ENCODE assay signal across 20 mouse cellular contexts in genomic region chr19:32599006-32599405, GRCm38 (mm10). TPM values are rescaled to one million over a fixed set of nuclear protein-coding genes. Genes with fewer than 3 reads are reported as not detected.
DNase-seq lines count a peak whose midpoint lies in the region; ATAC-seq and TF ChIP-seq lines count a peak whose summit lies in the region.
"Had no signal": no experiment of that assay in that cellular context is flagged by ENCODE, and none has a peak within 500 bp of the region (broad histone marks: within the 10 kb centered on the region; RNA-seq: fewer than 3 reads in every experiment).

No protein-coding gene starts in this region.

- peak; percentile 27; the same call in 1 of the 2 replicates for ATAC-seq in kidney, embryonic 15.5 days (replicated peaks; ENCODE audit: low FRiP score)
- ATAC-seq in liver, embryonic 12.5 days, result no peak
- no peak for ATAC-seq in hindbrain, embryonic 16.5 days
- ATAC-seq: activated CD4-positive, CD25-positive, alpha-beta regulatory T cell, adult 4 months; forebrain, embryonic 15.5 days; Patski had no signal

- H3K36me3 ChIP-seq in kidney, embryonic 15.5 days, result no peaks in the 10 kb centered on the region
- H3K36me3 ChIP-seq in liver, adult 2 months (ENCODE audit: control insufficient read depth, insufficient read depth, low read length), result no peaks in the 10 kb centered on the region
- H3K36me3 ChIP-seq in liver, embryonic 12.5 days, result no peaks in the 10 kb centered on the region
- H3K36me3 ChIP-seq in small intestine, adult 2 months (ENCODE audit: control insufficient read depth, insufficient read depth, low read length), result peaks cover 7% of the 10 kb centered on the region; the same call in 1 of the 2 replicates
- no peaks in the 10 kb centered on the region for H3K36me3 ChIP-seq in hindbrain, embryonic 16.5 days (ENCODE audit: control insufficient read depth, insufficient read depth, low read length)
- H3K36me3 ChIP-seq: forebrain, embryonic 15.5 days; hindbrain, embryonic 15.5 days had no signal

- TF ChIP-seq CTCF in liver, adult 2 months (IDR thresholded peaks at IDR 0.05; ENCODE audit: low read depth, low read length), result no peak
- TF ChIP-seq CTCF in small intestine, adult 2 months (IDR thresholded peaks at IDR 0.05; ENCODE audit: extremely low read depth, insufficient read length, insufficient replicate concordance, low read depth, low read length), result no peak

- peaks cover 27% of the 10 kb centered on the region for H3K4me1 ChIP-seq in kidney, embryonic 15.5 days
- H3K4me1 ChIP-seq in liver, adult 2 months (ENCODE audit: control insufficient read depth, insufficient read depth, low read length), result peaks cover 13% of the 10 kb centered on the region
- peaks cover 12% of the 10 kb centered on the region; the same call in 1 of the 2 replicates for H3K4me1 ChIP-seq in liver, embryonic 12.5 days
- peaks cover 9% of the 10 kb centered on the region; the same call in 1 of the 2 replicates for H3K4me1 ChIP-seq in small intestine, adult 2 months (ENCODE audit: control insufficient read depth, insufficient read depth, insufficient read length, low read length)
- H3K4me1 ChIP-seq in hindbrain, embryonic 16.5 days (ENCODE audit: control insufficient read depth, insufficient read depth, low read depth, low read length), result peaks cover 4% of the 10 kb centered on the region

- H3K9ac ChIP-seq in kidney, embryonic 15.5 days, result no peak overlapping the region
- peak overlapping the region; percentile 12; the same call in 1 of the 2 replicates for H3K9ac ChIP-seq in liver, adult 2 months (ENCODE audit: low read depth, low read length)
- H3K9ac ChIP-seq in liver, embryonic 12.5 days, result no peak overlapping the region
- H3K9ac ChIP-seq in hindbrain, embryonic 16.5 days (ENCODE audit: low read depth, low read length), result no peak overlapping the region
- H3K9ac ChIP-seq: forebrain, embryonic 15.5 days; hindbrain, embryonic 15.5 days had no signal

- WGBS in kidney, embryonic 15.5 days, result 53% methylated on average over 7 of the region's 7 CpGs
- 66% methylated on average over 7 of the region's 7 CpGs for WGBS in liver, adult 2 months
- WGBS in liver, embryonic 12.5 days (ENCODE audit: insufficient replicate concordance), result 70% methylated on average over 7 of the region's 7 CpGs
- WGBS in small intestine, adult 2 months, result 57% methylated on average over 7 of the region's 7 CpGs
- 79% methylated on average over 7 of the region's 7 CpGs for WGBS in hindbrain, embryonic 16.5 days

- peak; percentile 78 for DNase-seq in heart, adult 11 months
- no peak for DNase-seq in heart, adult 18-20 months
- no peak for DNase-seq in kidney, adult 18-20 months
- DNase-seq in liver, adult 2 months (ENCODE audit: extremely low read depth, low read depth, low spot score), result no peak
- DNase-seq: adrenal gland, adult 2 months; adrenal gland, postnatal 25 days; cerebellum, adult 2 months; cerebellum, postnatal 10 days; gastrocnemius, postnatal 36 days; heart, adult 2 months; heart, postnatal 36 days had no signal

- peaks cover 17% of the 10 kb centered on the region for H3K27me3 ChIP-seq in kidney, embryonic 15.5 days
- no peaks in the 10 kb centered on the region for H3K27me3 ChIP-seq in liver, adult 2 months (ENCODE audit: control insufficient read depth, insufficient read depth, low read length)
- H3K27me3 ChIP-seq in liver, embryonic 12.5 days (replicated peaks), result peaks cover 50% of the 10 kb centered on the region
- no peaks in the 10 kb centered on the region for H3K27me3 ChIP-seq in small intestine, adult 2 months (ENCODE audit: control insufficient read depth, insufficient read depth, low read length)
- peaks cover 2% of the 10 kb centered on the region; the same call in 1 of the 2 replicates for H3K27me3 ChIP-seq in hindbrain, embryonic 16.5 days (replicated peaks; ENCODE audit: control insufficient read depth, insufficient read depth, low read length)
- H3K27me3 ChIP-seq: Patski had no signal

- H3K4me2 ChIP-seq in kidney, embryonic 15.5 days, result 0 out of 2 replicates have a peak overlapping the region, but pooled peaks have one; percentile 4
- H3K4me2 ChIP-seq in liver, embryonic 12.5 days, result no peak overlapping the region
- no peak overlapping the region for H3K4me2 ChIP-seq in hindbrain, embryonic 16.5 days (ENCODE audit: low read length)
- H3K4me2 ChIP-seq: forebrain, embryonic 15.5 days; heart, embryonic 11.5 days; hindbrain, embryonic 15.5 days had no signal

- H3K9me3 ChIP-seq in kidney, embryonic 15.5 days (replicated peaks), result no peaks in the 10 kb centered on the region
- H3K9me3 ChIP-seq in liver, embryonic 12.5 days (replicated peaks), result no peaks in the 10 kb centered on the region
- no peaks in the 10 kb centered on the region for H3K9me3 ChIP-seq in hindbrain, embryonic 16.5 days (ENCODE audit: control insufficient read depth, low read length)
- H3K9me3 ChIP-seq: forebrain, embryonic 15.5 days; hindbrain, embryonic 15.5 days had no signal

- H3K79me2 ChIP-seq in liver, adult 2 months (ENCODE audit: control insufficient read depth, insufficient read depth, low read length), result peaks cover 9% of the 10 kb centered on the region; the same call in 1 of the 2 replicates

- peak overlapping the region; percentile 33 for H3K27ac ChIP-seq in kidney, embryonic 15.5 days
- H3K27ac ChIP-seq in liver, adult 2 months (replicated peaks; ENCODE audit: insufficient read depth, low read depth, low read length), result peak overlapping the region; percentile 14; the same call in 1 of the 2 replicates
- H3K27ac ChIP-seq in liver, embryonic 12.5 days, result no peak overlapping the region
- H3K27ac ChIP-seq in small intestine, adult 2 months (ENCODE audit: insufficient read depth, low read depth, low read length), result peak overlapping the region; percentile 55; the same call in 1 of the 2 replicates
- H3K27ac ChIP-seq in hindbrain, embryonic 16.5 days (ENCODE audit: low read depth, low read length), result no peak overlapping the region
- H3K27ac ChIP-seq: forebrain, embryonic 15.5 days; heart, adult 2 months; hindbrain, embryonic 15.5 days had no signal

- no peak for TF ChIP-seq POLR2A in liver, adult 2 months (IDR thresholded peaks at IDR 0.05; ENCODE audit: extremely low read depth, insufficient read depth, low read length)
- no peak for TF ChIP-seq POLR2A in small intestine, adult 2 months (IDR thresholded peaks at IDR 0.05; ENCODE audit: low read depth, low read length)

- H3K4me3 ChIP-seq in kidney, embryonic 15.5 days (replicated peaks), result no peak overlapping the region
- H3K4me3 ChIP-seq in liver, adult 2 months (ENCODE audit: insufficient read depth, low read depth, low read length), result no peak overlapping the region
- H3K4me3 ChIP-seq in liver, embryonic 12.5 days, result no peak overlapping the region
- peak overlapping the region; percentile 24; the same call in 1 of the 2 replicates for H3K4me3 ChIP-seq in small intestine, adult 2 months (ENCODE audit: low read depth, low read length)
- no peak overlapping the region for H3K4me3 ChIP-seq in hindbrain, embryonic 16.5 days (ENCODE audit: low read length)
- H3K4me3 ChIP-seq: forebrain, embryonic 15.5 days; heart, adult 2 months; hindbrain, embryonic 15.5 days had no signal

RNA-seq across cellular contexts. Expression of gene Papss2, which starts 3.4 kb away (rescaled TPM):
- 10 to 100 TPM; 13.1 to 15.2 TPM for total RNA-seq in heart, adult 18-20 months (2021)
- 17.2 and 17.6 TPM in 2 replicates for polyA plus RNA-seq in kidney, embryonic 15.5 days (2015; fragmentation: Nextera tagmentation; extraction: Ambion mirVana)
- total RNA-seq in liver, adult 2 months (2014; rRNA removed), result 211 and 223 TPM in 2 replicates
- 75.1 and 86.7 TPM in 2 replicates for polyA plus RNA-seq in liver, adult 2 months (2012; rRNA removed)
- polyA plus RNA-seq in liver, embryonic 12.5 days (2016; fragmentation: Nextera tagmentation; extraction: Ambion mirVana), result 2.0 and 3.1 TPM in 2 replicates
- polyA plus RNA-seq in small intestine, adult 2 months (2012; rRNA removed), result 24.3 and 219 TPM in 2 replicates
- polyA plus RNA-seq in hindbrain, embryonic 16.5 days (2015; fragmentation: Nextera tagmentation; extraction: Ambion mirVana), result 1.7 and 2.3 TPM in 2 replicates

Comparison
In these comparisons a context has a peak if more than half of its experiments do, and no peak if none do; other contexts are left out.
1. H3K27ac ChIP-seq: peak in kidney, embryonic 15.5 days (single experiment), liver, adult 2 months (single experiment) and small intestine, adult 2 months (single experiment); none in liver, embryonic 12.5 days (single experiment) and hindbrain, embryonic 16.5 days (single experiment).